Mouse (Mus musculus) stomach, postnatal 0 days (tissue): ENCODE data around the gene Fam53b. TPM values are rescaled to one million over a fixed set of nuclear protein-coding genes. Genes with fewer than 3 reads are reported as not detected.

ENCODE experiments used
- ATAC-seq: fragments of 200-750 bp; cut with Nextera tagmentation; 2 replicates; pipeline ENCODE4 v1.8.0; 2017; ENCODE audit not compliant: low FRiP score, low TSS enrichment
- DNase-seq: peaks from one replicate; pipeline ENCODE4 v3.0.0-alpha.2; 2016; ENCODE audit warnings: low spot score
- H3K27ac ChIP-seq: fragments of 300-500 bp; sonication (generic); replicated peaks from 2 replicates; pipeline ENCODE4 v1.5.1; 2014; ENCODE audit warnings: mild to moderate bottlenecking, control low read depth
- H3K27me3 ChIP-seq: fragments of 300-500 bp; sonication (generic); 2 replicates; pipeline ENCODE4 v1.6.1; 2014; ENCODE audit warnings: low read length; ENCODE audit not compliant: control insufficient read depth, insufficient read depth
- H3K36me3 ChIP-seq: fragments of 300-500 bp; sonication (generic); 2 replicates; pipeline ENCODE4 v1.6.1; 2014; ENCODE audit warnings: low read length, mixed read lengths; ENCODE audit not compliant: control insufficient read depth, insufficient read depth
- H3K4me1 ChIP-seq: fragments of 300-500 bp; sonication (generic); replicated peaks from 2 replicates; pipeline ENCODE4 v1.6.1; 2014; ENCODE audit warnings: antibody characterized with exemption; ENCODE audit not compliant: control insufficient read depth, insufficient read depth
- H3K4me2 ChIP-seq: fragments of 300-500 bp; sonication (generic); replicated peaks from 2 replicates; pipeline ENCODE4 v1.6.1; 2014; ENCODE audit warnings: low read depth, mild to moderate bottlenecking, control low read depth, moderate library complexity
- H3K4me3 ChIP-seq: fragments of 300-500 bp; sonication (generic); 2 replicates; pipeline ENCODE4 v1.5.1; 2014; ENCODE audit warnings: low read depth, low read length, control low read depth
- H3K9ac ChIP-seq: fragments of 300-500 bp; sonication (generic); 2 replicates; pipeline ENCODE4 v1.6.1; 2014; ENCODE audit warnings: mild to moderate bottlenecking, low read length, control low read depth, mixed read lengths
- H3K9me3 ChIP-seq: fragments of 300-500 bp; sonication (generic); 2 replicates; pipeline ENCODE4 v1.6.1; 2016; ENCODE audit warnings: low read length; ENCODE audit not compliant: control insufficient read depth
- CTCF ChIP-seq: IDR thresholded peaks from 2 replicates; pipeline ENCODE4 v1.5.1; 2016; ENCODE audit warnings: antibody characterized with exemption, low read depth, mild to moderate bottlenecking, moderate library complexity
- EP300 ChIP-seq: optimal IDR thresholded peaks from 2 replicates; pipeline ENCODE3; 2016; ENCODE audit warnings: antibody characterized with exemption
- WGBS: fragments of 180-500 bp; shearing (Covaris S2); extraction: QIAGEN DNeasy Blood & Tissue Kit; methylation state at CpG from one replicate; pipeline ENCODE4 v1.1.7; 2014; 5-methylcytosine and 5-hydroxymethylcytosine counted together
- polyA plus RNA-seq: library from polyadenylated mRNA; unstranded; fragments of >200 nt; fragmentation: Nextera tagmentation; extraction: Ambion mirVana; gene quantifications from 2 replicates; pipeline ENCODE4 v1.2.1, GENCODE M21; 2015

Gene Fam53b
- polyA plus RNA-seq, 1 experiment from 2014 or later, result 8.5 TPM

DNA sequence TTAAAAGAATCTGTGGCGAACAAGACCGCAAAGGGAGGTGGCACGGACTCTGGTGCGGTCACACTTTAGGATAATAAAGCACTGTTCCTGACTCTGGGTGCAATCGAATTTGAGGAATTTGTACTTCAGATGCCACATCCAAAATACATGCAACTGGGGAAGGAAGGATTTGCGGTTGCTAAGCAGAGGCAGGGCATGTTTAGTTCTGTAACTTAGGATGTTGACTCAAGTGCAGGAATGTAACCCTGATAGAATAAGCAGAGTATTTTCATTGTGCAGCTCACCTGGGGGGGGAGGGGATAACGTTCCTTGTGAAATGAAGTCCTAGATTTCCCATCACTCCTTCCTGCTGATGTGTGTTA lies 384 bp upstream of the Fam53b start:
- TF ChIP-seq CTCF (no peak), EP300 (no peak)
- Histone ChIP-seq H3K4me1 (peaks cover 15% of the 10 kb centered on the region), H3K27ac (peak overlapping the region; percentile 93), H3K9ac (peak overlapping the region; percentile 87), H3K27me3 (no peaks in the 10 kb centered on the region), H3K9me3 (no peaks in the 10 kb centered on the region), H3K36me3 (no peaks in the 10 kb centered on the region), H3K4me3 (peak overlapping the region; percentile 72), H3K4me2 (peak overlapping the region; percentile 95)
- no peak for ATAC-seq
- 3% methylated on average over 7 of the region's 7 CpGs for WGBS
- peak; percentile 53 for DNase-seq

DNA sequence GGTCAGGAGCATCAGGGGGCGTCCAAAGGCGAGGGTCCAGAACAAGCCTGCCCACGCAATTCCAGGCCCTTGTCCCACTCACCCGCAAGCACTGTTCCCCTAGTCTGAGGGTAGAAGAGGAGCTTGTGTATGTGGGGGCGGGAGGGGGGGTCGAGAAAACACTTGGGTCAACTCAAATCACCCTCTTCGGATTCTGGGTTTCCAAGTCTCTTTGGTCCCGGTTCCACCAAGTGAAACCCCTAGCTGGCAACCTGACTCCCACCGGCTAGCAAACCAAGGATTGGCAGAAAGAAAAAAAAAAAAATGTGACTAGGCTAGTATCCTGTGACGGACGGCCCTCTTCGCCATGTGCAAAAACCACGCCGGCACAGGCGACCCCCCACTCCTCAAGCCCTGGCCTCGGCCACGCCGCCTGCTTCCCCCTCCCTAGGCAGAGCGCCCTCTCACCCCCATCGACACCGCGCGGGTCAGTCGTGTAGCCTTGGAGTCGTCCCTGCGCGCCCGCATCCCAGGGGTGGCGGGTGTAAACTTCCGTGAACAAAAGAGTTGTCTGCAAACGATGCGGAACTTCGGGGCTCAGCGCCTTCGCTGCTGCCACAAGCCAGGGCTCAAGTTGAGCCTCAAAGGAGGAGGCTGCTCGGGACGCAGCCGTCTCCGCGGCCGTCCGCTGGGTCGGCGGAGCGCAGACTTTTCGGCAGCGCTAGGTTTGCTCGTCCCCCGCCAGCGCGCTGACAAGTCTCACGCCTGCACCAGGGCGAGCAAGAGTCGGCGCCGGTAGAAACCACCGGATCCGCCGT lies 869 bp downstream of the Fam53b start:
- TF ChIP-seq EP300 (no peak), CTCF (no peak)

DNA sequence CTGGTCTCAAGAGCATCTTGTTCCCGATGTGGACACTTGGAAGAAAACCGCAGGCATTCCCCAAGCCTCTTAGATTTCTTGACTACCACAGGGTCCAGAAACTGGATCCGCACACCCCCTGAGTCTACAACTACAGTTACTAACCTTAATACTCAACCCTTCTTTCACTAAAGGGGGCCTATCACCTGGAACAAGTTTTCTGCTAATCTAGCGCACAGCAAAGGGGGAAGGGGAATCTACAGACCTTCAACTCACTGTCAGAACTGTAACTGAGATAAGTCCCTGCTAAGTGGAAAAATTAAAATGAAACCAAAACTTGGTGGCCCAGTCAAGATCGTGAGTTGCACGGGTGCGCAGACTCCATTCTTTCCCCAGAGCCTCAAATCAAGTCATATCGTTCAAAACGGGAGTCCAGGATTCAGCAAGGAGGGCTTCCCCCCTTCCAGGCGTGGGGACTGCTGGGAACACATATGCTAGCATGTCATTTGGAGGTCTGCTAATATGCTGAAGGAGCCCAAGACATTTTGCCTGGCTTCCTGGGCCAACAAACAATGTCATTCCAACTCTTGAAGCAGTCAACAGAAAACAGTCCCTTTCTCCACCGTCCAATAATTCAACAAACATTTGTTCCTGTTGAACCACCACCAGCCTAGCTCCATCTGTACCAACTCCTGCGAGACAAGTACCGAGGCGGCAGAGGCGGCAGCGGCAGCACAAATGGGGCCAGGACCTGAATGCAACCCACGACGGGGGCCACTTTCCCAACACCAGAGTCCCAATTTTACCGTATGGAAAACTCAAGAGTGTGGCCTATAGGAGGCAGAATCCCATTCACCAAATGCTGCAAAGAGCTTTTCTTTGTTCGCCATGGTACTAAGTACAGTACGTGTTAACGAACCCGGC lies 1.7 kb downstream of the Fam53b start:
- DNase-seq (peak; percentile 52), ATAC-seq (no peak)
- 29% methylated on average over 23 of the region's 23 CpGs for WGBS
- H3K27me3 ChIP-seq, result no peaks in the 10 kb centered on the region
- no peaks in the 10 kb centered on the region for H3K9me3 ChIP-seq
- peak overlapping the region; percentile 95 for H3K4me2 ChIP-seq
- H3K9ac ChIP-seq, result peak overlapping the region; percentile 87
- peaks cover 23% of the 10 kb centered on the region for H3K4me1 ChIP-seq
- peak overlapping the region; percentile 72 for H3K4me3 ChIP-seq
- TF ChIP-seq EP300, result no peak
- TF ChIP-seq CTCF, result peak; percentile 57
- H3K27ac ChIP-seq, result peak overlapping the region; percentile 93
- no peaks in the 10 kb centered on the region for H3K36me3 ChIP-seq

More for the DNA sequence above, 869 bp downstream of the Fam53b start:
- under 1% methylated on average over 58 of the region's 59 CpGs for WGBS
- peaks cover 20% of the 10 kb centered on the region for H3K4me1 ChIP-seq
- peak; percentile 58 for DNase-seq
- H3K4me2 ChIP-seq, result peak overlapping the region; percentile 95
- ATAC-seq, result peak; percentile 36; the same call in 1 of the 2 replicates
- peak overlapping the region; percentile 87 for H3K9ac ChIP-seq
- H3K27ac ChIP-seq, result peak overlapping the region; percentile 93
- H3K9me3 ChIP-seq, result no peaks in the 10 kb centered on the region
- peak overlapping the region; percentile 72 for H3K4me3 ChIP-seq
- H3K36me3 ChIP-seq, result no peaks in the 10 kb centered on the region
- H3K27me3 ChIP-seq, result no peaks in the 10 kb centered on the region

DNA sequence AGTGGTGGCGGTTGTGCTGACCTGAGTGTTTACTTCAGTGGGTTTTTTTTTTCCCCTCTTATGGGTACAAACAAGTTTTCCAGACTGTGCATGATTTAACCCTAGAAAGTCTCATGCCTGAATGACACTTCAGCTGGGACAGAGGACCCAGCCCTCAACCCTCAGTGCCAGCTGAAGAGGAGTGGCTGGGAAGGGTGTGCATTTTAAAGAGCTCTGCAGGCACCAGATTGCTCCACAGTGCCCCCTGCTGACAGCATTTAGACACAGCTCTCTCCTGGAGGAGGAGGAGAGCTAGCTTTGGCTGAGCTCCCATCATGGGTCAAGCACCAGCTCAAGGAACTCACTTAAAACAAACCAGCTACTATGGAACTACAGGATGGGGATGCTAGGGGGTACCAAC lies 2.8 kb downstream of the Fam53b start:
- H3K9ac ChIP-seq, result no peak overlapping the region
- 0 out of 2 replicates have a peak overlapping the region, but pooled peaks have one; percentile 21 for H3K4me2 ChIP-seq
- H3K4me3 ChIP-seq, result no peak overlapping the region
- H3K9me3 ChIP-seq, result no peaks in the 10 kb centered on the region
- WGBS, result 61% methylated on average over 1 of the region's 1 CpGs
- DNase-seq, result peak; percentile 91
- peak overlapping the region; percentile 67; the same call in 1 of the 2 replicates for H3K27ac ChIP-seq
- H3K36me3 ChIP-seq, result no peaks in the 10 kb centered on the region
- peaks cover 25% of the 10 kb centered on the region for H3K4me1 ChIP-seq
- peak; percentile 95 for TF ChIP-seq CTCF
- no peak for TF ChIP-seq EP300
- H3K27me3 ChIP-seq, result no peaks in the 10 kb centered on the region
- peak; percentile 54 for ATAC-seq

DNA sequence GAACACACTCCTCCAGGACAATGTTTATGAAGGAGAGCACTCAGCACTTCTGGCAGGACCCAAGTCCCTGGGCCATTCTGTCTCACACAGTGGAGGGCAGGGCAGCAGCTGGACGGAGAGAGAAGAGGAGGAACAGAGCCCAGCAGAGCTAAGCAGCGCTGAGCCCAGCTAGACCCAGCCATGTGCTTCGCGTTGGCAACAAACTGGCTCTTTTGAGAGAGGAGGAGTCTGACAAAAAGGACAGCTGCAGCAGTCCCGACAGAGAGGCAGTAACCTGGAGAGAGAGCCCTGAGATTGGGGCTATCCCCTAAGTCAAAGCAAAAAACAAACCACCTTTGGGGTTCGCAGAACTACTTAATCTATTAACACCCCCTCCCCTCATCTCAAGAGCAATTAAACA lies 3.3 kb downstream of the Fam53b start:
- H3K4me2 ChIP-seq, result 0 out of 2 replicates have a peak overlapping the region, but pooled peaks have one; percentile 21
- 18% methylated on average over 6 of the region's 6 CpGs for WGBS
- no peaks in the 10 kb centered on the region for H3K27me3 ChIP-seq
- peak overlapping the region; percentile 67 for H3K27ac ChIP-seq
- DNase-seq (no peak), ATAC-seq (no peak)
- no peak overlapping the region for H3K4me3 ChIP-seq
- no peaks in the 10 kb centered on the region for H3K36me3 ChIP-seq
- TF ChIP-seq EP300, result no peak
- TF ChIP-seq CTCF, result no peak
- H3K9ac ChIP-seq, result no peak overlapping the region; the same call in 1 of the 2 replicates
- no peaks in the 10 kb centered on the region for H3K9me3 ChIP-seq
- peaks cover 25% of the 10 kb centered on the region for H3K4me1 ChIP-seq
